Mouse (Mus musculus) midbrain, embryonic 16.5 days (tissue): ENCODE results near the gene Rbm4. TPM values are rescaled to one million over a fixed set of nuclear protein-coding genes. Genes with fewer than 3 reads are reported as not detected.
"Not testable (repeated sequence)": the region's sequence is repeated elsewhere in the genome, so short reads cannot be mapped to it uniquely, and the experiment has no call there.

Experiments
- ATAC-seq: fragments of 200-750 bp; cut with Nextera tagmentation; 2 replicates; pipeline ENCODE4 v1.8.0; 2017; ENCODE audit warnings: moderate TSS enrichment
- H3K27ac ChIP-seq: fragments of 300-500 bp; sonication (generic); 2 replicates; pipeline ENCODE4 v1.5.1; 2014; ENCODE audit warnings: mild to moderate bottlenecking, low read length, mixed read lengths
- H3K27me3 ChIP-seq: fragments of 300-500 bp; sonication (generic); 2 replicates; pipeline ENCODE4 v1.6.1; 2014; ENCODE audit warnings: low read depth, low read length, mixed read lengths; ENCODE audit not compliant: control insufficient read depth, insufficient read depth
- H3K36me3 ChIP-seq: fragments of 300-500 bp; sonication (generic); 2 replicates; pipeline ENCODE4 v1.6.1; 2014; ENCODE audit warnings: mild to moderate bottlenecking, low read length, moderate library complexity, mixed read lengths; ENCODE audit not compliant: control insufficient read depth, insufficient read depth
- H3K4me1 ChIP-seq: fragments of 300-500 bp; sonication (generic); 2 replicates; pipeline ENCODE4 v1.6.1; 2014; ENCODE audit warnings: mild to moderate bottlenecking, low read length, mixed read lengths; ENCODE audit not compliant: control insufficient read depth, insufficient read depth
- H3K4me2 ChIP-seq: fragments of 300-500 bp; sonication (generic); 2 replicates; pipeline ENCODE4 v1.6.1; 2014; ENCODE audit warnings: mild to moderate bottlenecking, low read length, mixed read lengths
- H3K4me3 ChIP-seq: fragments of 300-500 bp; sonication (generic); 2 replicates; pipeline ENCODE4 v1.5.1; 2014; ENCODE audit warnings: low read depth, mild to moderate bottlenecking, low read length, moderate library complexity, mixed read lengths
- H3K9ac ChIP-seq: fragments of 300-500 bp; sonication (generic); 2 replicates; pipeline ENCODE4 v1.6.1; 2014; ENCODE audit warnings: low read depth, low read length, mixed read lengths
- H3K9me3 ChIP-seq: fragments of 300-500 bp; sonication (generic); replicated peaks from 2 replicates; pipeline ENCODE4 v1.6.1; 2014; ENCODE audit warnings: mild to moderate bottlenecking, low read length, mixed read lengths; ENCODE audit not compliant: control insufficient read depth, poor library complexity, severe bottlenecking
- WGBS: fragments of 180-500 bp; shearing (Covaris S2); extraction: QIAGEN DNeasy Blood & Tissue Kit; methylation state at CpG from one replicate; pipeline ENCODE4 v1.1.7; 2014; 5-methylcytosine and 5-hydroxymethylcytosine counted together
- polyA plus RNA-seq: library from polyadenylated mRNA; unstranded; fragments of >200 nt; fragmentation: Nextera tagmentation; extraction: Ambion mirVana; gene quantifications from 2 replicates; pipeline ENCODE4 v1.2.1, GENCODE M21; 2015

Rbm4 gene
- polyA plus RNA-seq, 1 experiment from 2014 or later: 78.8 TPM

- Histone ChIP-seq H3K27ac (no peak overlapping the region), H3K27me3 (no peaks in the 10 kb centered on the region), H3K9ac (no peak overlapping the region), H3K4me2 (no peak overlapping the region), H3K36me3 (peaks cover 14% of the 10 kb centered on the region), H3K9me3 (no peaks in the 10 kb centered on the region), H3K4me3 (no peak overlapping the region), H3K4me1 (no peaks in the 10 kb centered on the region)
- no peak for ATAC-seq
- WGBS: 69% methylated on average over 16 of the region's 16 CpGs
These were observed 34.9 kb upstream of the Rbm4 start for GRCm38 (mm10) chr19:4828444-4829114.

DNA sequence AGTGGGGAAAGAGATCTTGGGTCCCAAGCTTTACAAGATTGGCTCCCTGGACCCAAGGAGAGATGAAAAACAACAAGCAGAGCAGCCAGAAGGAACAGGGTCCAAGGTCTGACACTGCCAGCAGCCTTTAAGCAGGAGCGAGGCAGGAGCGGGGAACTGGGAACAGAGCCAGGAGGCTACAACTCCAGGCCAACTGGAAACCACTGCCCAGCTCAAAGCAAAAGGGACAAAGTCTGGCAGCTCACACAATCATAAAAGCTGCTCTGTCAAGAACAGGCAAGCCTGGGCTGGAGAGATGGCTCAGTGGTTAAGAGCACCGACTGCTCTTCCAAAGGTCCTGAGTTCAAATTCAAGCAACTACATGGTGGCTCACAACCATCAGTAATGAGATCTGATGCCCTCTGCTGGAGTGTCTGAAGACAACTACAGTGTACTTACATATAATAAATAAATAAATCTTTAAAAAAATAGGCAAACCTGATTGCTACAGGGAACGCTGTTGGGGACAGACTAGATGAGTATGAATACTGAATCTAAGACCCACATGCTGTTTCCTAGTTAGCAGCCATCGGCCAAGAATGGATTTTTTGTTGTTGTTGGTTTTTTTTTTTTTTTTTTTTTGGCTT, 27.1 kb upstream of the Rbm4 start:
- Histone ChIP-seq H3K27me3 (no peaks in the 10 kb centered on the region), H3K9ac (no peak overlapping the region), H3K4me2 (no peak overlapping the region), H3K4me1 (no peaks in the 10 kb centered on the region), H3K27ac (no peak overlapping the region), H3K4me3 (no peak overlapping the region), H3K9me3 (no peaks in the 10 kb centered on the region), H3K36me3 (peaks cover 10% of the 10 kb centered on the region)
- ATAC-seq: no peak
- WGBS: 72% methylated on average over 5 of the region's 5 CpGs

DNA sequence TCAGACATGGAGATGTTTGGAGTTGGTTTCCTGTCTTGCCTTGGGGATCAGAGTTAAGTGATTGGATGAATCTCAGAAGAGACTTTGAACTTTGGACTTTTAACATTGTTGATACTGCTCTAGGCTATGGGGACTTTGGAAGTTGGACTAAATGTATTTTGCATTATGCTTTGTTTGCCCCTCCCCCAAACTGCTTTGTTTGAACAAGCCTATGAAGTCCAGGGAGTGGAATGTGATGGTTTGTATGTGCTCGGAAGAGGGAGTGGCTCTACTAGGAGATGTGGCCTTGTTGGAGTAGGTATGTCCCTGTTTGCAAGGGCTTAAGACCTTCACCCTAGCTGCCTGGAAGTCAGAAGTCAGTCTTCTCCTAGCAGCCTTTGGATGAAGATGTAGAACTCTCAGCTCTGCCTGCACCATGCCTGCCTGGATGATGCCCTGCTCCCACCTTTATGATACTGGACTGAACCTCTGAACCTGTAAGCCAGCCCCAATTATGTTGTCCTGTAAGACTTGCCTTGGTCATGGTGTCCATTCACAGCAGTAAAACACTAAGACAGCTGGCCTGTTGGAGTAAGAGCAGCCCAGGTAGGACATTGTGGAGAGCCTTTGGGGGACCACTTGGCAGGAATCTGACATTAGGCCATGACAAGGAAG, 23.6 kb upstream of the Rbm4 start:
- Histone ChIP-seq H3K4me1 (peaks cover under 1% of the 10 kb centered on the region; the same call in 1 of the 2 replicates), H3K27ac (no peak overlapping the region), H3K4me3 (no peak overlapping the region), H3K36me3 (no peaks in the 10 kb centered on the region), H3K9ac (no peak overlapping the region), H3K9me3 (no peaks in the 10 kb centered on the region), H3K27me3 (no peaks in the 10 kb centered on the region), H3K4me2 (no peak overlapping the region)
- WGBS: 73% methylated on average over 1 of the region's 1 CpGs
- ATAC-seq: no peak

DNA sequence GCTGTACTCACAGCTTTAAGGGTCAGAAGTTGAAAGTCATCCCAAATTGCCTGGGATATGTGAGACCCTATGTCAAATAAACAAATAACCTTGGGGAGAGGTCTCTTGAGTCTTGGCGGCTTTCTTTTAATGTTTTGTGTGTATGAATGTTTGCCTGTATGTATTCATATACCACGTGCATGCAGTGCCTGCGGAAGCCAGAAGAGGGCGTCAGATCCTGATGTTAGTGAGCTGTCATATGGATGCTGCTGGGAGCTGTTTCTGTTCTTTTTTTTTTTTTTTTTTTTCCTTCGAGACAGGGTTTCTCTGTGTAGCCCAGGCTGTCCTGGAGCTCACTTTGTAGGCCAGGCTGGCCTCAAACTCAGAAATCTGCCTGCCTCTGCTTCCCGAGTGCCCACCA, 19.3 kb upstream of the Rbm4 start:
- Histone ChIP-seq H3K27me3 (no peaks in the 10 kb centered on the region), H3K9me3 (no peaks in the 10 kb centered on the region), H3K9ac (no peak overlapping the region), H3K4me3 (no peak overlapping the region), H3K36me3 (no peaks in the 10 kb centered on the region), H3K4me1 (peaks cover 21% of the 10 kb centered on the region), H3K27ac (no peak overlapping the region), H3K4me2 (no peak overlapping the region)
- WGBS: 79% methylated on average over 6 of the region's 6 CpGs
- no peak for ATAC-seq

- not testable (repeated sequence) for H3K36me3 ChIP-seq, H3K9me3 ChIP-seq, H3K27me3 ChIP-seq, ATAC-seq
- 82% methylated on average over 8 of the region's 8 CpGs for WGBS
- peak overlapping the region; percentile 53 for H3K4me3 ChIP-seq
- peak overlapping the region; percentile 74; the same call in 1 of the 2 replicates for H3K9ac ChIP-seq
- peak overlapping the region; percentile 84; the same call in 1 of the 2 replicates for H3K27ac ChIP-seq
- H3K4me2 ChIP-seq: peak overlapping the region; percentile 51
- H3K4me1 ChIP-seq: peaks cover 22% of the 10 kb centered on the region
These were observed 18.7 kb upstream of the Rbm4 start for GRCm38 (mm10) chr19:4812334-4812949.

- H3K4me3 ChIP-seq: peak overlapping the region; percentile 53
- WGBS: 5% methylated on average over 12 of the region's 12 CpGs
- ATAC-seq: no peak
- H3K4me1 ChIP-seq: peaks cover 22% of the 10 kb centered on the region
- H3K27me3 ChIP-seq: no peaks in the 10 kb centered on the region
- peak overlapping the region; percentile 84 for H3K27ac ChIP-seq
- peak overlapping the region; percentile 74 for H3K9ac ChIP-seq
- H3K9me3 ChIP-seq: no peaks in the 10 kb centered on the region
- no peaks in the 10 kb centered on the region for H3K36me3 ChIP-seq
- peak overlapping the region; percentile 51 for H3K4me2 ChIP-seq
These were observed 18.2 kb upstream of the Rbm4 start for GRCm38 (mm10) chr19:4811909-4812242.

DNA sequence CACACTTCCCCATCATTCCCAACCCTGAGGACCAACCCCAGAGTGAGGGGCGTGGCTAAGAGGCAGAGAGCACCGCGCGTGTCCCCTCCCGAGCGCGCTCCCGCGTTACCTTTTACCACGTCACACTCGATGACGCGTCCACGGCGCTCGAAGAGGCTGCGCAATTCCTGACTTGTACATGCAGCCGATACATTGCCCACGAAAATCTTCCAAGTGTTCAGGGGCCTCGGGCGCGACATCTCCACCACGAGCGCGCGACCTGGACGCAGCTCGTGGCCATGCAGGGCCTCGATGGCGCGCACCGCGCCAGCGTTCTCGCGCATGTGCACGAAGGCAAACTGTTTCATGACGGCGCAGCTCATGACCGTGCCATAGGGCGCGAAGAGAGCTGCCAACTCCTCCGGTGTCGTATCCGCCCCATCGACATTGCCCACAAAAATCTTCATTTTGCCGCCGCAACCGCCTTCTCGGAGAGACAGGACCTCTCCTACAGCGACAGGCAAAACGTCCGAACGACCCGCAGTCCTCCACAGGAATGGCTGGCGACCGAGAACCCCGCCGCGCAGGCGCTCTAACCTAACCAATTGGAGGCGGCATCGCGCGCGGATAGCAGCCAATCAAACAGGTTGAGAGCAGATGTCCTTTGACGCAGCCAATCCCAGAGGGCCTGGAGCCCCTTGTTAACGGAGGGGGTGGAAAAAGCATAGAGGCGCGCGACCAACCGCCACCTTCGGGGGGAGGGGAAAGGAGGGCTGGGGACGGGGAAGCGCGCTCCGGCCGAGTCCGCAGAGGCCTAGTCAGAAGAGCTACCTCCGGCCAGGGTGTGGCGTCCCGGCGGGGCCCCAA, 17.6 kb upstream of the Rbm4 start, which contains the start of the genes Gm21992 and Rbm14:
Gene Gm21992, minus strand, starts transcription at position 550 of the 846 bp plus-strand sequence.
Gene Rbm14, minus strand, starts transcription at position 572 of the 846 bp plus-strand sequence.
- Histone ChIP-seq H3K4me3 (peak within 1 kb of the TSS; percentile 53), H3K4me1 (peaks cover 22% of the 10 kb centered on the region), H3K27me3 (no peaks in the 10 kb centered on the region), H3K9ac (peak within 1 kb of the TSS; percentile 77), H3K36me3 (no peaks in the 10 kb centered on the region), H3K9me3 (no peaks in the 10 kb centered on the region), H3K4me2 (peak within 1 kb of the TSS; percentile 96), H3K27ac (peak within 1 kb of the TSS; percentile 84)
- under 1% methylated on average over 83 of the region's 83 CpGs for WGBS
- peak; percentile 99 for ATAC-seq

DNA sequence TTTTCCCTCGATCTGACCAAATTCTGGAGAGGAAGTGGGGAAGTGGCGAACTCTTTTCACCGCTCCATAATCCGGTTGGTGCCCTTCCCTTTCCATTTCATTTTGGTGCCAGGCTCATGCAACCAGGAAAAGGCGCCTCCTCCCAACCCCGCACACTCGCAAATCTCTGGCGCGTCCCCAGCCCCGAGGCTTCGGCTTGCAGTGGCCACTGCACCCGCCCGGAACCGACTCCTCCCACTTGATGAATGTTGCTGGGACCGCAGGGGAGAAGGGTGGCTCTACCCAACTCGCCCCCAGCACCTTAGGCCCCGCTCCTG, 17.0 kb upstream of the Rbm4 start:
- Histone ChIP-seq H3K4me2 (peak overlapping the region; percentile 96), H3K27ac (peak overlapping the region; percentile 84), H3K9me3 (no peaks in the 10 kb centered on the region), H3K4me3 (peak overlapping the region; percentile 53), H3K27me3 (no peaks in the 10 kb centered on the region), H3K9ac (peak overlapping the region; percentile 77), H3K4me1 (peaks cover 22% of the 10 kb centered on the region), H3K36me3 (no peaks in the 10 kb centered on the region)
- ATAC-seq: no peak
- under 1% methylated on average over 17 of the region's 17 CpGs for WGBS
